Mouse (Mus musculus): ENCODE results near the gene Hbb-bh1.
"Not testable (repeated sequence)": the region's sequence is repeated elsewhere in the genome, so short reads cannot be mapped to it uniquely, and the experiment has no call there.

The Hbb-bh1 gene

GRCm38 (mm10) chr7:103843034-103843433, at the start of gene Hbb-bh1:
Gene Hbb-bh1, minus strand, starts transcription at chr7:103843164.
- in situ Hi-C loops (cut with MseI, MboI), result no loop called here

GRCm38 (mm10) chr7:103886152-103886551, 43.2 kb upstream of the Hbb-bh1 start, which contains the start of gene Olfr66:
Gene Olfr66, minus strand, starts transcription at chr7:103886252.
- in situ Hi-C loops (cut with MseI, MboI), result no loop called here

- in situ Hi-C loops (cut with MseI, MboI), result loop anchor here in 1 of 2 experiments (10.0 kb wide), 1 partner anchor 82 kb away; the partner anchor contains the start of gene Olfr67
Measured at GRCm38 (mm10) chr7:103877093-103877492, 34.1 kb upstream of the Hbb-bh1 start.

GRCm38 (mm10) chr7:103874451-103874850, 31.5 kb upstream of the Hbb-bh1 start:
- in situ Hi-C loops (cut with MseI, MboI), result loop anchor here in 1 of 2 experiments (10.0 kb wide), 1 partner anchor 80 kb away; the partner anchor contains the start of gene Olfr67

- in situ Hi-C loops (cut with MseI, MboI), result loop anchor here in 1 of 2 experiments (10.0 kb wide), 1 partner anchor 78 kb away; the partner anchor contains the start of gene Olfr67
Measured at GRCm38 (mm10) chr7:103873064-103873463, 30.1 kb upstream of the Hbb-bh1 start.

- in situ Hi-C loops (cut with MseI, MboI), result loop anchor here in 1 of 2 experiments (10.0 kb wide), 1 partner anchor 76 kb away; the partner anchor contains the start of gene Olfr67
Measured at GRCm38 (mm10) chr7:103870667-103871066, 27.7 kb upstream of the Hbb-bh1 start.

- in situ Hi-C loops (cut with MseI, MboI), result no loop called here
Measured at GRCm38 (mm10) chr7:103865716-103866115, 22.8 kb upstream of the Hbb-bh1 start.

GRCm38 (mm10) chr7:103861531-103861930, 18.6 kb upstream of the Hbb-bh1 start:
- in situ Hi-C loops (cut with MseI, MboI), result no loop called here

- in situ Hi-C loops (cut with MseI, MboI), result no loop called here
Measured at GRCm38 (mm10) chr7:103860855-103861254, 17.9 kb upstream of the Hbb-bh1 start.

GRCm38 (mm10) chr7:103859076-103859475, 16.1 kb upstream of the Hbb-bh1 start:
- in situ Hi-C loops (cut with MseI, MboI), result no loop called here

- in situ Hi-C loops (cut with MseI, MboI), result no loop called here
Measured at GRCm38 (mm10) chr7:103854669-103855068, 11.7 kb upstream of the Hbb-bh1 start.

GRCm38 (mm10) chr7:103853090-103853489, 10.1 kb upstream of the Hbb-bh1 start, which contains the start of gene Hbb-y:
Gene Hbb-y, minus strand, starts transcription at chr7:103853216.
- in situ Hi-C loops (cut with MseI, MboI), result no loop called here

GRCm38 (mm10) chr7:103844525-103845325, 1.8 kb upstream of the Hbb-bh1 start:
- in situ Hi-C loops (cut with MseI, MboI), result no loop called here

GRCm38 (mm10) chr7:103840268-103840667, 2.7 kb downstream of the Hbb-bh1 start, which contains the start of gene Hbb-bh2:
Gene Hbb-bh2, minus strand, starts transcription at chr7:103840520.
- in situ Hi-C loops (cut with MseI, MboI), result no loop called here

- in situ Hi-C loops (cut with MseI, MboI), result no loop called here
Measured at GRCm38 (mm10) chr7:103827808-103828207, 15.2 kb downstream of the Hbb-bh1 start, which contains the start of gene Hbb-bs. Gene Hbb-bs, minus strand, starts transcription at chr7:103828096.

GRCm38 (mm10) chr7:103827139-103827538, 15.8 kb downstream of the Hbb-bh1 start:
- in situ Hi-C loops (cut with MseI, MboI), result not testable (repeated sequence)

- in situ Hi-C loops (cut with MseI, MboI), result no loop called here
Measured at GRCm38 (mm10) chr7:103826255-103826887, 16.6 kb downstream of the Hbb-bh1 start.

GRCm38 (mm10) chr7:103825536-103826254, 17.3 kb downstream of the Hbb-bh1 start:
- in situ Hi-C loops (cut with MseI, MboI), result no loop called here

- in situ Hi-C loops (cut with MseI, MboI), result no loop called here
Measured at GRCm38 (mm10) chr7:103824597-103824996, 18.4 kb downstream of the Hbb-bh1 start.

- in situ Hi-C loops (cut with MseI, MboI), result not testable (repeated sequence)
Measured at GRCm38 (mm10) chr7:103815085-103815484, 27.9 kb downstream of the Hbb-bh1 start.

GRCm38 (mm10) chr7:103813766-103814165, 29.2 kb downstream of the Hbb-bh1 start, which contains the start of gene Hbb-bt:
Gene Hbb-bt, minus strand, starts transcription at chr7:103813996.
- in situ Hi-C loops (cut with MseI, MboI), result no loop called here
